Mouse (Mus musculus) monocyte, adult 59 days (primary cell): ENCODE results near the gene Pacsin1. TPM values are rescaled to one million over a fixed set of nuclear protein-coding genes. Genes with fewer than 3 reads are reported as not detected.

ENCODE experiments used
- total RNA-seq, 2 experiments: library from RNA; stranded (reverse); gene quantifications; one replicate each; pipeline ENCODE4 v1.2.4; 2023

Pacsin1 gene
- total RNA-seq, result under 1 TPM; 0.34 to 0.55 TPM

GRCm38 (mm10) chr17:27655089-27656010 is at the start of gene Pacsin1:
TSS of gene Pacsin1 (plus strand) at chr17:27655509.

GRCm38 (mm10) chr17:27623360-27624326 is 31.7 kb upstream of the Pacsin1 start, which contains the start of gene Nudt3:
TSS of gene Nudt3 (minus strand) at chr17:27623495.

GRCm38 (mm10) chr17:27634871-27635574 is 20.3 kb upstream of the Pacsin1 start, which contains the start of gene RPS10-NUDT3:
TSS of gene RPS10-NUDT3 (minus strand) at chr17:27635222.

GRCm38 (mm10) chr17:27636132-27637020 is 18.9 kb upstream of the Pacsin1 start, which contains the start of gene Rps10:
TSS of gene Rps10 (minus strand) at chr17:27636669.

GRCm38 (mm10) chr17:27728770-27729169 is 73.5 kb downstream of the Pacsin1 start, which contains the start of gene Spdef:
TSS of gene Spdef (minus strand) at chr17:27728955.

Other genes with a start within 250 kb of the Pacsin1 start
- gene Grm4, start 134.1 kb upstream of the Pacsin1 start, total RNA-seq, result not detected
- 10 to 100 TPM; 68.4 to 74.6 TPM for gene Hmga1, start 99.0 kb upstream of the Pacsin1 start, total RNA-seq
- 10 to 100 TPM; 58.2 to 66.1 TPM for gene AI413582, start 89.8 kb upstream of the Pacsin1 start, total RNA-seq
- 10 to 100 TPM; 67.3 to 69.3 TPM for gene Nudt3, start 32.0 kb upstream of the Pacsin1 start, total RNA-seq
- not detected for gene RPS10-NUDT3, start 20.3 kb upstream of the Pacsin1 start, total RNA-seq
- gene Rps10, start 18.8 kb upstream of the Pacsin1 start, total RNA-seq, result 1,000 to 10,000 TPM; 1,302 to 1,408 TPM
- gene Spdef, start 73.4 kb downstream of the Pacsin1 start, total RNA-seq, result not detected
- gene D17Wsu92e, start 165.1 kb downstream of the Pacsin1 start, total RNA-seq, result 100 to 1,000 TPM; 100 to 106 TPM
- gene Snrpc, start 182.6 kb downstream of the Pacsin1 start, total RNA-seq, result 10 to 100 TPM; 59.7 to 61.3 TPM
- gene Uhrf1bp1, start 200.9 kb downstream of the Pacsin1 start, total RNA-seq, result 10 to 100 TPM; 11.2 to 12.4 TPM